Mouse (Mus musculus): ENCODE results near the gene Myo18a.
"Not testable (repeated sequence)": the region's sequence is repeated elsewhere in the genome, so short reads cannot be mapped to it uniquely, and the experiment has no call there.

Gene Myo18a

DNA sequence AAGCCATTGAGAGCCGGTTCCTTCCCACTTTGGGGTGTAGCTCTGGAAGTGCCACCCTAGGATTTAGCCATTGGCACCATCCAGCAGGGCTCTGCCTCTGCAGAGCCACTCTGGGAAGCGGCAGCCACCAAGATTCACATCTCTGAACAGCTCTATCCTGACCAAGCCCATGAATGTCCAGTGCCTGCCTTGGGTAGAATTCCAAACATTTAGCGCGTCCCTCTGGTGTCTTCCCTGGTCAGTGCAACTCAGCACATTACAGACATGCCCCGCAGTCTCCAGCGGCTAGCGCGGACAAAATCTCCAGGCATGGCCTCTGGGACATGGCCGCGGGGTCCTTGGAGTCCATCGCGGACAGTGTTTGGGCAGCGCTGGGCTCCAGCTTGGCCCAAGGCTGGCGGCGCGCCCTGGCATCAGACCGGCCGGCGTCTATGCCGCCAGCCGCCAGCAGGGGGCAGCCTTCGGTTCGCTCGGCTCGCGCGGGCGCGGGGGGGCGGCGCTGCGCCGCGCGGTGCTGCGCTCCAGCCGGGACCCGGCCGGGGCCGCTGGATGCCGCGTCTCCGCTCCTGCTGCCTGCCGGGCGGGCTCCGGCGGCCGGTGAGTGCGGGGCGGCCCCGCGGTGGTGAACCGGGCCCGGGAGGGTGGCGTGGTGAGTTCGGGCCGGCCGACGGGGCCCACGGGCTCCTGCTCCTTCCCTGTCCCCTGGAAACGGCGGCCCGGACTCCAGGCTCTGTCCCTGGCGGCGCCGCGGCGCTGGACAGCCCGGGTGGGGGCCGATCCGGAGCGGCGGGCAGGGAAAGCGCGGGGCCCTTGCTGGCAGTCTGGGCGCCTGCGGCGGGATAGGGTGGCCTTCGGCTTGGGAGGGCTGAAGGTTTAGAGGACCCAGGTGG lies at the start of gene Myo18a:
Myo18a (plus strand) TSS at position 464 of the 890 bp plus-strand sequence.
- DNase-seq (ENCODE audit: low spot score): peak; percentile 74

DNA sequence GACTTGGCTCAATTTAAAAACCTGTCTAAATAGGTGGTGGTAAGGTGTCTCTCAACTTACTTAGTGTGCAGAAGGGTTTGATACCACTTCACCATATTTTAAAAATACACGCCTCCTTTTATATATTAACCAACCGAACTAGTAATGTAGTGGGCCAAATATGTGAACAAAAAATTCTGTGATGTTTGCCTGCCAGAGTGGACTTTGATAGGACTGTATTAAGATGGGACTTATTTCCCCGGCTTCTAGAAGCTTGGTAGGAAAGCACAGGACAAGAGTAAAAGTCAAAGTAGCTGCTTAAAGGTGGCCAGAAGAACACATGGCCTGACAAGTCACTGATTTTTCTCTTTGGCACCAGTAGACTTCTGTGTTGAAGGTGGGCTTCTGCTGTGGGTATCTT lies 49.3 kb upstream of the Myo18a start:
- DNase-seq (ENCODE audit: low spot score): no peak

DNA sequence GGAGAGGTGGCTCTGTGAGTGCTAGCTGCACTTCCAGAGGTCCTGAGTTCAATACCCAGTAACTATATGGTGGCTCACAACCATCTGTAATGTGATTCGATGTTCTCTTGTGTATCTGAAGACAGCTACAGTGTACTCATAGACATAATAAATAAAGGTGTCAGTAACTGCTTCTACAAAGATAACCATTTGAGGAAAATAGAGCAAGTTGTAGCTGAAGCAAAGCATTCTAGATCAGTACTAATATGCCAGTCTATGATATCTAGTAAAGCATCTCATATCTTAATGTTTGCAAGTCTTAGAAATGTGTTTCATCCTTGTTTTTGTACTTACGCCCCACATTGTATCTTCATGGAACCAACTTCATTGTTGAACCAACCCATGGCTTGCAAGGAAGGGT lies 44.0 kb upstream of the Myo18a start:
- DNase-seq (ENCODE audit: low spot score): no peak

- DNase-seq (ENCODE audit: low spot score): no peak
Observed at GRCm38 (mm10) chr11:77721389-77721788, 41.7 kb upstream of the Myo18a start.

- DNase-seq (ENCODE audit: low spot score): no peak
Observed at GRCm38 (mm10) chr11:77724766-77725165, 38.3 kb upstream of the Myo18a start.

DNA sequence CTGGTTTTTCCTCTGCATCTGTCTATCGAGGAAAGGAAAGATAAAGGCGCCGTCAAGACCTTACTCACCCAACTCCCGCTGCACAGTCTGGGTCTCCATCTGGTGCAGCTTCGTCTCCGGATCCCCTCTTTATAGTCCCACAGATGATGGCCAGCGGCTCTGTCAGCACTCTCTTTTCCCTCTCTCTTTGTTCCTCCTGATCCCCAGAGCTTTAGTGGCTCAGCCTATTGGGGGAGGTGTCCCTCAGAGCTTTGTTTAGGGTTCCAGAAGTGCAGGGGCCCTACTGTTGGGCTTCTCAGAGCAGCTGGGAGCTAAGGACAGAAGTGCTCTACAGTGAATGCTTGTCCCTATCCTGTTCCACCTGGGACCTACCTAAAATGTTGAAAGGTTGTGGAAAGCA lies 37.9 kb upstream of the Myo18a start, which contains the start of gene Cryba1:
Cryba1 (minus strand) TSS at position 101 of the 400 bp plus-strand sequence.
- DNase-seq (ENCODE audit: low spot score): no peak

- no peak for DNase-seq (ENCODE audit: low spot score)
Observed at GRCm38 (mm10) chr11:77728587-77728986, 34.5 kb upstream of the Myo18a start.

GRCm38 (mm10) chr11:77737289-77737688 lies 25.8 kb upstream of the Myo18a start:
- peak; percentile 84 for DNase-seq (ENCODE audit: low spot score)

DNA sequence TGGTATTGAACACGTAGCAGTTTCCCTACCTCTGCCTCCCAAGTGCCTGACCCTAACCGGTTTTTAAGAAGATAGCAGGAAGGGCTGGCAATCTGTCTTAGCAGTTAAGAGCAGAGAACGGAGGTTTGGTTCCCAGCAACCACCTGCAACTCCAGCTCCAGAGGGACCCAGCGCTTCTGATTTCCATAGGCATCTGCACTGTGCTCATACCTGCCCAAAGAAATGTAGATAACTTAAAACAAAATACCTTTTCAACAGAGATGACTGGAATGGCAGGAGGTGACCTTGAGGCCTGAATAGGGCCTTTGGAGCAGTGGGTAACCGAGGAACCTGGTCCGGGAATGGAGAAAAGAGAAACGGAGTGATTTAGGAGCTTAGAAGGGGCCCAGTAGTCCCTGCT lies 24.5 kb upstream of the Myo18a start:
- no peak for DNase-seq (ENCODE audit: low spot score)

- DNase-seq (ENCODE audit: low spot score): peak; percentile 57
Observed at GRCm38 (mm10) chr11:77743966-77744365, 19.1 kb upstream of the Myo18a start.

- DNase-seq (ENCODE audit: low spot score): no peak
Observed at GRCm38 (mm10) chr11:77746652-77747051, 16.4 kb upstream of the Myo18a start.

DNA sequence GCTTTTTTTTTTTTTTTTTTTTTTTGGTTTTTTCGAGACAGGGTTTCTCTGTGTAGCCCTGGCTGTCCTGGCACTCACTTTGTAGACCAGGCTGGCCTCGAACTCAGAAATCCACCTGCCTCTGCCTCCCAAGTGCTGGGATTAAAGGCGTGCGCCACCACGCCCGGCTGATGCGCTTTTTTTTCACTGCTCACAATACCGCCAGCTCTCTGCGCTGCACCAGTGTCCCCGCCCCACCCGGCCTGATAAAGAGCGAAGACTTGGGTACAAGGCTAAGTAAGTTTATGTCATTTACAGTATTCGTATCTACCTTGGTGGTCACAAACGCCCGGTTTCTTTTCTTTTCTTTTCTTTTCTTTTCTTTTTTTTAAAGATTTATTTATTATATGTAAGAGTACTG lies 15.9 kb upstream of the Myo18a start:
- not testable (repeated sequence) for DNase-seq (ENCODE audit: low spot score)

GRCm38 (mm10) chr11:77748996-77749395 lies 14.1 kb upstream of the Myo18a start:
- no peak for DNase-seq (ENCODE audit: low spot score)

DNA sequence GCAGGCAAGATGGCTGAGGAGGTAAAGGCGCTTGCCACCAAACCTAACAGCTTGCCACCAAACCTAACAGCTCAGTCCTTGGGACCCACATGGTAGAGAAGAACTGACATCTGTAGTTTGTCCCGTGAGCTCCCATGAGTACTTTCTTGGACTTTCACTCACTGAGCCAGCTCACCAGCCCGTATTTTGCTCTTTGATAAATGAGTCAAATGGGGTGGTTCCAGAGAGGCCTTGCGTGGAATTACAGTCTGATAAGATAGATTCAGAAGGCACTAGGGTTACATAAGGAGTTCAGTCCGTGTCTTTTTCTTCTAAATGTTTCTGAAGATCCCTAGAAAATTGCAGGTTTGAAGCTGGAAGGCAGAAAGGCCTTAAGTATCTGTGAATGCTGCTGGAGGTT lies 10.5 kb upstream of the Myo18a start:
- no peak for DNase-seq (ENCODE audit: low spot score)

DNA sequence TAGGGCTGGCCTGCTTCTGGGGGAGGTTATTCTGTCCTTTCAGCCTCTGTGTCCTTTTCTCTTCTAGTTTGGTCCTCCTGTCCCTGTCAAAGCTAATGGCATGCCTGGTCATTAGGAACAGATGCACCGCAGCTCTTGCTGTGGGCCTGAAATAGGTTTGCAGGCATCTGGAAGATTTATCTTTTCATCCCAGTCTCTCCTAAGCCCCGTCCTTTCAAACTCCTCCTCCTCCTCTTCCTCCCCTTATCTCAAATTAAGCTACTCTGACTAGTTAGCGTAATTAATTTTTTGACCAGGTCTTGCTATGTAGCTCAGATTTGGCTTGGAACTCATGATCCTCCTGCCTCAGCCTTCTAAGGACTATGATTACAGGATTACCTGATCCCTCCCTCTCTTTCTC lies 9.6 kb upstream of the Myo18a start:
- DNase-seq (ENCODE audit: low spot score): no peak

- DNase-seq (ENCODE audit: low spot score): no peak
Observed at GRCm38 (mm10) chr11:77760031-77760430, 3.0 kb upstream of the Myo18a start.

- DNase-seq (ENCODE audit: low spot score): peak; percentile 88
Observed at GRCm38 (mm10) chr11:77763673-77764340, 761 bp downstream of the Myo18a start.

DNA sequence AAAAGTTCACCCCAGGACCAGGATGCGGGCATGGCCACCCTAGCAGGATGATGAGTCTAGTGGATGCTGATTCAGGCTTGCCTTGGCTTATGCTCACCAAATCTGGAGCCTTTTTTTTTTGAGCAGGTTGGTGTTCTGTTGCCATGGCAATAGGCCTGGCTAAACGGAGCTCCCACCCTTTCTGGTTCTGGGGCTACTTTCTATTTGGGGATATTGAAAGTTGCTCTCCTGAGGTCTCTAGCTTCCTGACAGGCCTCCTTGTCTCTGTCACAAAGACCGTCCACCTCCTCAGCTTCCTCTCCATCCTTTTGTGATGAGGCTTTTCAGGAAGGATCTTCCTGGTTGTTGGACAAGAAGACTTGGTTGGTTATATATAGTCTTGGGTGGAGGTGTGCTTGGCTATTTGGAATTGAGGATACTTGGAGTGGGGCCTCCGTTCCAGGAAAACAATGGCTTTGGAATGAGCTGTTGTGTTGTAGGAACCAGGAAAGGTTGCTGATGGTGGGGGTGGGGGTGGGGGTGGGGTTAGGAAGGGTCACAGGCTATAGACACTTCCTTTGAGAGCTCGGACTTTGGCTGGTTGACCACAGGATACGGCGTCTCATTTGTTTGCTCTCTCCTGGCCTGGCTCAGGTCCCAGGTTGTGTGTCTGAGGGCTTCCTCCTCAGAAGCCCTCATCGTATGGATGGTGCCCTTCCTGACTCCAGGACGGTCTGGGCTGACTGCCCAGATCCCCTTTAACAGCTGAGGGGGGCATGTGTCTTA lies 1.8 kb downstream of the Myo18a start:
- DNase-seq (ENCODE audit: low spot score): peak; percentile 64

DNA sequence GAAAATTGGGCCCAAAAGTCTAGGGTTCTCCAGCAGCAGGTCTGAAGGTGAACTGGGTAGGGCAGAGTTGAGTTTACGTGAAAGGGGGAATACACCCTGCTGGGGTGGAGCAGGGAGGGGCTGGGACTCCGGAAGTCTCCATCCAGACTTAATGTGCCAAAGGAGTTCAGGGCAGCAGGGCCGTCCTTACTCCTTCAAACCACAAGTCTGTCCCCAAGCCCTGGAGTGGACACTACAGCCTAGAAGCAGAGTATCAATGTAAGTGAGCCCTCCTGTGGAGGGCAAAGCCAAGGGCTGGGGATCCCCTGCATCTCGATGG lies 2.4 kb downstream of the Myo18a start:
- DNase-seq (ENCODE audit: low spot score): no peak

GRCm38 (mm10) chr11:77766351-77767001 lies 3.4 kb downstream of the Myo18a start:
- DNase-seq (ENCODE audit: low spot score): peak; percentile 65

GRCm38 (mm10) chr11:77769496-77769895 lies 6.5 kb downstream of the Myo18a start:
- DNase-seq (ENCODE audit: low spot score): no peak

DNA sequence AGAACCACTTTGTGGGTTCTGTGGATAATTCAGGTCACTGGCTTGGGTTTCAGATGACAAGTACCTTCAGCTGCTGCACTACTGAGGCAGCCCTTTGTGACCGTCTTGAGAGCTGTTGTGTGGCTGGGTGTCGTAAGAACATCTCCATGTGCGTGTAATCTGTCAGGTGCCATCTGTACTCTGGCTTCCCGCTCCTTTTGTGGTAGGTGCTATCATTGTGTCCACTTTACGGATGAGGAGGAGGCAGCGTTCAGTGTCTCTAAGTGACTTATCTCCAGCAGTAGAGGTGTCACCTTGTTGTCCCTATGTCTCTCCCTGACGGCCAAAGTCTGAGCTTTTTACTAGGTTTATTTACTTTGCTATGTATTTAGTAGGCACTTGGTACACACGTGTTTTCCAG lies 7.3 kb downstream of the Myo18a start:
- no peak for DNase-seq (ENCODE audit: low spot score)
